Mouse (Mus musculus) retina, postnatal 7 days (tissue): ENCODE results near the gene Pgm2.

ENCODE experiments used
- DNase-seq: peaks from one replicate; pipeline ENCODE4 v3.0.0-alpha.2; 2012; ENCODE audit warnings: low read depth, low spot score

Gene Pgm2

DNA sequence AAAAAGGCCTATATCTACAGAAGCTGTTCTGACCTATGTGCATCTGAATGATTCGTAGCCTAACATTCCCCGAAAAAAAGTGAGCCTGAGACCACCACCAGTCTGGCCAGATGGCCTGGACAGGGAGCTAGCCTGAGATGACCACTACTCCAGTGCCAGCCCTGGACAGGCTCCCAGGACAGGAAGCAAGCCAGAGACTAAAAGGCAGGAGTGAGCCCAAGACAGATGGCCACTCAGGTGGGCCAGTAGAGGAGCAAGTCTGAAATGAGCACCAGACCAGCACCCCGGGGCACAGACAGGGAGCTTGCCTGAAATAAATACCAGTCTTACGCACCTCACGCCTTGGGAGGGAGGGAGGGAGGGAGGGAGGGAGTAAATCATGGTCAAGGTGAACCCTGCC lies 51.6 kb downstream of the Pgm2 start:
- DNase-seq, result no peak

DNA sequence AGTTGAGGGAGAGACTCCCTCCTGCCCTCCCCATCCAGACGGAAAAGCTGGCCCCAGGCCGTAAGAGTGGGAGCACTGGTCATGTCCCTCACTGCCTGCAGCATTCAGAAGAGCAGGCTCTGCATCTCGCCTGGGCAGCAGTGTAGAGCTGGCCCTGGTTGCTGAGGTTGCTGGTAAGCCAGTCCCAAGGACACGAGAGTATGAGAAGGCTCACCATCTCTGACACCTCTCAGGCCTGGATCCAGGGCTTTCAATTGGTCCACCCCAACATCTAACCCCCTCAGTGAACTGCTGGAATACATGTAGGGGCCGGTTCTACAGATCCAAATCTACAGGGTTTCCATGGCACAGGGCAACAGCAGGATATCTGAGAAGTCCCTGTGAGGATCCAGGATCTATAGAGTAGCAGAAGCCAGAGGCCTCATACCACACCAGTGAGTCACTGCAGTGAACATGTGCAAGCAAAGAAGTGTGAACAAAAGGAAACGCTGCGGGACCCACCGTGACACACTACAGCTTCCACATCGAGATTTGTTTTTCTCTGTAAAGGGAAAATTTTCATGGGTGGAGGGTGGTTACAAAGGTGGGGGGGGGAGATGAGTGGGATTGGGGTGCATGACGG lies 53.7 kb downstream of the Pgm2 start:
- DNase-seq, result no peak

DNA sequence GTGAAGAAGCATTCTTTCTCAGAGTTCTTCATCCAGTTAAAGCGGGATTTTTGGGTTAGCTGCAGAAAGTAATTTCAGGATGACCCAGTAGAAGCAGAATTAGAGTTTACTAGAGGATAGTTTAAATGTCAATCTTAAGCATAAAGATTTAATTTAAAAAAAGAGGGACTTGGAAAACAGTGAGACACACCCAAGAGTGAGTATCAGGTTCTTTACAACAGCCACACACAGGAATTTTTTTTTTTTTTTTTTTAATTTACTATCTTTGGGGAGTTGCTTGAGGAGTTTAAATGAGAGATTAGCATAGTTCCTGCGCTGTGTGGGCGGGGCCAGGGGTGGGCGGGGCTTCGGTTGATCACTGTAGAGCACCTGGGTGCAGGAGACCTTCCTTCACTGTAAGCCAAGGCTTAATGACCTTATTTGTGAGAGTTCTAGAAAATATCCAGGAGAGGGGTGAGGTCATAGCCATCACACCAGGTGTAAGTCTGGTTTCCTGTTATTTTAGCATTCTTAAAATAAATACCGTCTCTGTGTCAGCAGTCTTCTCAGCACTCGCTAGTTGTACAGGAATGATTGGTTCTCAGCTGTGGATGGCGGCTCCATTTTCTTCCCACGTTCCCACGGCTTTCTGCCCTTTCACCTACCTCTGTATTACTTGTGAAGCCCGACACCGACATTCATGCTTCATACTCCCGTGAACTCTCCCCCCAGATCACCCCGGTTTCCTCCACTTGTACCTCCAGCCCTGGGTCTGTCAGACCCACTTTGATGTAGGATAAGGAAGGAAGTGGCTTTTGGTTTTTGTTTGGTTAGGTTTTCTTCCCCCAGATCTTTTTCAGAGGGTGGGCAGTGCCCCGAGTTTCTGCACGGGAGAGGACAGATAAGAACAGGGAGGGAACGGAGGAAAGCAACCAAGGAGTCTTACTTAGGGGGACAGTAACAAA lies 56.7 kb downstream of the Pgm2 start:
- no peak for DNase-seq

DNA sequence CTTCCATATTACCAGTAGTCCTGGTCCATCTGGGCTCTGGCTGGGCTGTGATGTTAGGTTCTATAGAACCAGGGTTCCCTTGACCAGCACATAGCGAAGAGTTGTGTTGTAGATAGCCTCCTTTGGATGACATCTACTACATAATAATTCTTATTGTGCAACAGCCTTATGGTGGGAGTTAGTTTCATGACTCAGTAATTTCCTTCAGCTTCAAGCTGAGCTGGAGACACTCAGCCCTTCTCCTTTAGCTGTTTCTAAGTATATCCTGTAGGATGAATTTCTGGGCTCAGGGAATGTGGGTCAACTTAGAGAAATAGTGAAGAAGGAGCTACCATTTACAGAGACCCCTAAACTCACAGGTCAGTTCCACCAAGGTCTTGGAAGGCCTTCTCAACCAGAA lies 60.6 kb downstream of the Pgm2 start:
- DNase-seq, result no peak

DNA sequence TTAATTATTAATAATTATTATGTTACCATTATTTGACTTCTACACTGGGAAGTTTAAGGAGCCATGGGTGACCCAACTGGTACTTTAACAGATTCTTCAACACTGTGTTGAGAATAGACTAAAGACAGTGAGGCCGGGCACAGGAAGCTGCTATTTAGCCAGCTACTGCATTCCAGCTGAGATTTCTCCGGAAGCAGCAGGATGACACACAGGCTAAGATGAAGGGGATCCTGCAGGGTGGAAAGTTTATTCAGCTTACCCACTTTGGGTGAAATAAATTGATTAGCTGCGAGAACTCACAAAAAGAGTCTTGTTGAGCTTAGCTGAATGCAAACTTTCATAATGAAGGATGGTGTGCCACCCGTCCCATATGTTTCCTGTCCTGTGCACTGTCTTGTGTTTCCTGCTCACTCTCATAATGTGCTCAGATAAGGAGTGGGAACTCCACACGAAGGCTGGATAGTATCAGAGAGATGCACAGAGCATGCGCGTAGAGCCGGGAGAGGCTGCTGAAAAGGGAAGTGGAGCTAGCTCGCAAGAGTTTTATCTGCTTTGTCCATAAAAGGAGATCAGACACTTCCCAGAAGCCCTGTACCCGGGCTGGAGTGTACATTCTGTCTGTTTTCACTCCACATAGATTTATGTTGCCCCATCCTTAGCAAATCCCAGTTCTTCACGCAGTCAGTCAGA lies 63.3 kb downstream of the Pgm2 start, which contains the start of gene Tbc1d1:
TSS of gene Tbc1d1 (plus strand) at position 445 of the 690 bp plus-strand sequence.
- DNase-seq, result no peak

DNA sequence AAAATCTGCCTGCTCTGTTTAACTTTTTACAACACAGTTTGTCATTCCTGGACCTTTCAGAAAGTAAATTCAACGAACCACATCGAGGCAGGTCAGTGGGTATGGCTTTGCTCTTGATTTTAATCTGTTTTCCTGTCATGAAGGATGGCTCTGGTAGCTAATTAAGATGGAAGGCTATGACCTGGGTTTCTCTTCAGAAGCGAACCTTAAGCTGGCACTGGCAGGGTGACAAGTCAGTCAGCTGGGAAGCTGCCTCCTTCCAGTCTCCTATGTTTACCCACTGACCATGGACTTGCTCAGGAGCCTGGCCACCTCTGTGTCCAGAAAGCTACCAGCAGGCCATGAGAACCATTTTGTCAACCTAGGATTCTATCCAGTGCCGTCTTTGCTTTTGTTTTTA lies 63.8 kb downstream of the Pgm2 start:
- no peak for DNase-seq

DNA sequence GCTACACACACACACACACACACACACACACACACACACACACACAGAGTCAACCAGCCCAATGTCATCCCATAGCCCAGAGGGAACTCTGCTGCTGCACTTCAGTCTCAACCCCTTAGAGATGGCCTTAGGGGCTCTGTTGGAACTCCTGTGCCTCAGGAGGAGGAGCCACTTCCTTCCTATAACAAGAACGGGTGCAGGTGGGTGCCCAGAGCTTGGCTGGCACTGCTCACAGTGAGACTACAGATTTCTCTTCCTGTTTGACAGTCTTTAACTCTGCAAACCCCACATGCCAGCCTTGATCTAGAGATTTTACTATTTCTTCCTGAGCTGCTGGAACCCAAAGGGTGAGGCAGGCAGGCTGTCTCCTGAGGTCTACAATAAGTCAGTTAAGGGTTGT lies 65.2 kb downstream of the Pgm2 start:
- no peak for DNase-seq

DNA sequence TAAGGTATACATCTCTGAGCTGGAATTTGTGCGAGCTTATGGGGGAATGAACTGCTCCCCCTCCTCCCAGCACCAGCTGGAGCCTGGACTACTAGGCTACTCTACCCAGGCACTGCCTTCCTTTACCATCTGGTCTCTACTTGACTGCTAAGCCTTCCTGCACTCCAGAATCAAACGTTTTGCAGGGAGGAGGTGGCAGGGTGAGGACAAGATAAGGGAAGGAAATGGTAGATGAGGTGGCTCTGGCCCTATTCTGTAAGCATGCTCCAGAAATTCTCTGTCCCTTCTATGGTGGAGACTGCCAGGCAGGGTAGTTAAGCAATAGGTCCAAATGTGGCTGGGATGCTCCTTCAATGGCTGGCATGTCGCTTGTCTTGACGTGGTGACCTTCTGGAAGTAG lies 65.8 kb downstream of the Pgm2 start:
- DNase-seq, result no peak

DNA sequence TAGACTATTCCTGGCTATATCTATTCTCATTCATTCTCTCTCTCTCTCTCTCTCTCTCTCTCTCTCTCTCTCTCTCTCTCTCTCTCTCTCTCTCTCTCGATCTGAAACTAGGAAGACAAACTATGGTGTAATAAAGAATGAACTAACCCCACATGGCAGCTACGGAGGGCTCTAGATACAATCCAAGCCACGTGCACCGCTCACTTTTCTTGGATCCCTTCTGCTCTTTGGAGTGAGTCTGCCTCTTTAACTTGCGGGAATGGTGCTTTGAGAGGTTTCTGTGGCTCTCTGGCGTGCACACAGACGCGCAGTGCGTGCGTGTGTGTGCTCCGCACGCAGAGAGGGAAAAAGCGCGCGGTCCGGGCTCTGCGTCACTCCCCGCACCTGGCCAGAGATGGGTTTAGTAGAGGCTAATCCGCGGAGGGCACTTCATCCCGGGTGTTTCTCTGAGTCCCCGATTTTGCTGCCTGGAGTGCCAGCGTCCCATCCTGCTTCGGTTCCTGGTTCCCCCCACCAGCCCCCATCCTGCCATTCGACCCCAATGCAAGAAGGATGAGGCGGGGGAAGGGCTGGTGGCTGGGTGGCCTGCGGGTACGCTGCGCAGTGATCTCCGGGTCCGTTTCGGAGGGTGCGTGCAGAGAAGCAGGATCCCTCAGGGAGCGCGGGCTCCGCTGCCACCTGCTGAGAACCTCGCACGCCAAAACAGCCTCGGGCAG lies 66.5 kb downstream of the Pgm2 start:
- DNase-seq, result peak; percentile 28

DNA sequence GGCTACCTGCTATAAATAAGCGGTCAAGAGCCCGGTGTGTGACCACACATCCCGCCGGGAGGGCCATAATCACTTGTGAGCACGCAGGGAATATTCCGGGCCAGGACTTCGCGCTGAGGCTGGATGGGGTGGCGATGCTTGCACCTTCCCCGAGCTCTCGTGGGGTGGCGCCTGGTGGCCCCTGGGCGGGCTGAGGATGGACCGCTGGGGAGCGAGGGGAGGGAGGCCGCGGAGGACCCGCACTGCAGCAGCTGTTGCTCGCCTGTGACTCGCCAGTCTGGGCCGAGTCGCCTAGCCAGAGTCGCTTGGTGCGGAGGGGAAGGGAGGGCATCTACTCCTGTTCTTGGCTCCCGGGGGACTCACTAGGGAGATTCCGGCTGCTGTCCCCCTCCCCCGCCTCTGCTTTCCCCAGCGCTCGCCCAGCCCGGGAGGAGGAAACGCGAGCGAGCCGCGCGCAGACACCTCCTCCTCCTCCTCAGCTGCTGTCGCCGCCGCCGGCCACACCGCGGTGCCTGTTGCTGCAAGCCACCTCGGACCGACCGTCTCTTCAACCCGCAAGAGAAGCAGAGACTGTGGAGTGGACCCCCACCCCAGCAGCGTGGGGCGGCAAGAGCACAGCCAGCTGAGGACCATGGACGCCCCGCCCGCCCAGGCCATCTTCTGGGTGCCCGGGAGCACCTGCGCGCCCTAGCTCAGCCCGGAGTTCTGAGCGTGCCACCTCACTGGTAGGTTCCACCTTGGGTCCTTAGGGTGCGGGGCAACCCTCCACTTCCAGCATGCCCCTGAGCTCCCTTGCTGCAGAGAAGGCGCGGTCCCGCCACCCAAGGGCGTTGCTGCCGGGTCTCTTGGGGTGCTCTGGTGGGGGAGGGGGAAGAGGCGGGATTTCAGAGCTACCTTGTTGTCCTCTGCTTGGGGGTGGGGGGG lies 67.3 kb downstream of the Pgm2 start:
- peak; percentile 30 for DNase-seq

DNA sequence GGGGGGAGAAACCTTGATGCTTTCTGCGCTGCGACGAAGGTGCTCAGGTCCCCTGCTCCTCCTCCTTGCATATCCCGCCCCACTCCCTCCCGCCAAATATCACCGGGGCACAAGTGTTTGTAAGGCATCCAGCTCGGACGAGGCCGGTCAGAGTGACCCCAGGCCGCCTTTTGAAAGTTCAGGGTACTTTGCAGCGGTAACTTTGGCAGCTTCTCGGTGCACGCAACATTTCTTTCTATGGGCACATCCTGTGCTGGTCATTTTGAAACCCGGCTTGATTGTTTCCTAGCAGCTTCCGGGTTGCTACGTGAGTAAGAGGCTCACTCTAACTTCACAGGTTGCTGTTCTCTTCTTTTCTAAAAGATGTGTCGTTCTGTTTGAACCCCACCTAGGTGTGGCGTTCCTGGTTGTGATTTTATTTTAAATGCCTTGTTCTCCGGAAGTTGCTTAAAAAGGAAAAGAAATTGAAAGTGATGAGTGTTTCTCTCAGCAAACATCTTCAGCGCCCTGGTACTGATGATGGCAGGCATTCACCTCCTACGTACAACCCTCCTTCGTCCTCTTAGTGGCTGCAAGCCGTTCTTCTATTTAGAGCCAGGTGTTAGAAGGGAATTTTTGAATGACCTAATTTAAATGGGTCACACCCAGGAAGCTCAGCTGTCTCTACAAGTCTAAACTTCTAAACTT lies 68.1 kb downstream of the Pgm2 start:
- no peak for DNase-seq

DNA sequence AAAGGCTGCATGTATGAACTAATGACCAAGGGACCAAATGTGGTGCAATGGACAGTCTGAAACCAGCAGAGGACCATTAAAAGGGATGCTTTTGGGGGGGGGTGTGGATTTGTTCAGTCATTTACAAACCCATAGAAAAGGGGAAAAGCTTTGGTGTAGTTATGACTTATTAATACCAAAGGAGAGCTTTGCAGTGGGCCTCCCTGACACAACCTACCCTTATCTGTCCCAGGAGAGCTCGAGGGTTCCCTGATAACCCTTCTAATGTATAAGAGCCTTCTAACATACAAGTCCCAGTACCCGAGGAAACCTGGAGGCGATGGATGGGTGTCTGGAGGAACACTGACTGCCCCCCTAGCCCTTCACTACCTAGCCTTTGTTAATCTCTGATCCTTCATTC lies 69.2 kb downstream of the Pgm2 start:
- no peak for DNase-seq

DNA sequence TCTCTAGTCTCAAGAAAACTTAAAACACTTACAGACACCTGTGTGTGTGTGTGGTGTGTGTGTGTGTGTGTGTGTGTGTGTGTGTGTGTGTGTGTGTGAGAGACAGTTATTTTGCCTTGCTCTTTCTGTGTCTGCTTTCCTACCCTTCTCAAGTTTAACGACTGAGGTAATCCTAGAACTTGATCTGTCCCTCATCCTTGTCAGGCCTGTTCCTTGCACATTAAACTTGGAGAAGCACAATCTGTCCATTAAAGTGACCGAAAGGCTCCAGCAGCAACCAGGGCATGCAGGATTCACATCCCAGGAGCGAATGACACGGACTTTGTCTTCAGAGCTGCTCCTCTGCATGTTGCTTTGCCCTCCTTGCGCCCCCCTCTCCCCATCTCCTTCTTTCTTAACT lies 69.8 kb downstream of the Pgm2 start:
- no peak for DNase-seq

DNA sequence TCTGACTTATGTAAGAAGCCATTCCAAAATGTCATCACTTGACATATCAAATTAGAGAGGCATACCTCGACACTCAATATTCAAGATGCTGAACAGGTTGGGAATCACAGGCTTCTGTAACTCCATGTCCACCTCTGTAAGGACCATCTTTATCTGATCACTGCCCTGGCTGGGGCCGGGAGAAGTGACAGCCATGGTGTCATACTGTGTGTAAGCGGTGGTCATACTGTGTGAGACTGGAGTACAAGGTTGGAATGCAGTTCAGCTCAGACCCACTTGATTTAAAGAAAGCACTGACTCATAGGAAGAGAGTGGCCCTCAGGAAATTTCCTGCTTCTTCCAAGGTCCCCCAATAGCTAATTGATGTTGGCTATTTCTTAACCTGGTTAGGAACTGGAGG lies 71.7 kb downstream of the Pgm2 start:
- no peak for DNase-seq

DNA sequence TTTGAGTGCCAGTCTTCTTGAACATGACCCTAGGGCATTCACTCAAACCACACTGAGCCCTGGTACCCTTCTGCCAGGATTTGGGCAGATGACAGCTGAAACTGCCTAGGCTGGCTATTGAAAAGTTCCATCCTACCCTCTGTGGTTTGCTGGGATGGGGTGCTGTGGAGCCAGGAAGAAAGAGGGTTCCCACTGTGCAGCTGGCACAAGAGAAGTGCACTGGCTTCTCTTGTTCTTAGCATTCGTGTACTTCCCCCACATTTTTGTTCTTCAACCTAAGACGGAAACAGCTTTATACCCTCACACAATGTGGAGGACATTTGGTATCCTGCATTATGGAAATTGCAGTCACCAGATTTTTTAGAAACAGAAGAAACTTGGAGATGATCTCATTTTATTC lies 73.1 kb downstream of the Pgm2 start:
- no peak for DNase-seq

DNA sequence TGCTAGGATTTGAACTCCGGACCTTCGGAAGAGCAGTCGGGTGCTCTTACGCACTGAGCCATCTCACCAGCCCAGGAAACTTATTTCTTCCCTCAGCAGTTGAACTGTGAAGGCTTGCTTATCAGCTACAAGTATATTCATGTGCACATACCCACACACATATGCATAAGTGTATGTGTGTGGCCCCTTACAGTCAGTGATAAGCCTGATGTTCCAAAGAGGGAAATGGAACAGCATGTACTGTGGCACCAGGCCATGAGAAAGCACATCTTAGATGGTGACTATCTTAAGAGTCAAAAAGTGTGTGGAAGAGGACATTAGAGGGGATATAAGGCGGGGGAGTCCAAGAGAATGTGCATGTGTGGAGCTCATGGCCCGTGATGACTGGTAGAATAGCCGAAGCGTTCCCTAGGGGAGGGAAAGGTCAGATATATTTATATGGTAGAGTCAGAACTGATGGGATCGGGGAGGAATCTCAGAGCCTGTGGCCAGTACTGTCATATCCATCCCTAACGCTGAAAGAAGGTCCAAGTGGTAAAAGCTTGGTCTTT lies 76.3 kb downstream of the Pgm2 start:
- no peak for DNase-seq

DNA sequence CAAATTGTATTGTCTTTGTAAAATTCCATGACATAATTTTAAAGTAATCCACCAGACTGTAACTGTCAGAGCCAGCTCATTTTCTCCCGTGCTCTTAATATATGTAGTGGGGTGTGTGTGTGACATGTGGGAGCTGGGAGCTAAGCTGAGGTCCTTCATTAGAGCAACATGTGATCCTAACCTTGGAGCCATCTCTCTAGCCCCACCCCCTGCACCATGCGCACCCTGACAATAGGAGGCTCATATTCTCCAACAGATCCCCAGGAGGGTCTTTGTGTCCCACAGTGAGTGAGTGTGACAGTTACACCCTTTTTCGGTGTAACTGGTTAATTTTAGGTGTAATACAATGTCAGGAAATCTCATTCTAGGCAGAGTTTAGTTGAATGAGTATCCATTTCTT lies 80.1 kb downstream of the Pgm2 start:
- DNase-seq, result no peak

DNA sequence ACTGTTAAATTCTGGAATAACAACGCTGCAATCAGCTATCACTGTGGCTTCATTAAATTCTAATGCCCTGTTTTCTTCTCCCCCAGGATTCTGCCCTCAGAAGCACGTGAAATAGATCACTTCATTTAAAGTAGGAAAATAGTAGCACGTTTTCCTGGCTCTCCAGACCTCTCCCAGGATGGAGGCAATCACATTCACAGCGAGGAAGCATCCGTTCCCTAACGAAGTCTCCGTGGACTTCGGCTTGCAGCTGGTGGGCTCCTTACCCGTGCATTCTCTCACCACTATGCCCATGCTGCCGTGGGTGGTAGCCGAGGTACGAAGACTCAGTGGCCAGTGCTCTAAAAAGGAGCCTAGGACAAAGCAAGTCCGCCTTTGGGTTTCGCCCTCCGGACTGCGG lies 80.6 kb downstream of the Pgm2 start:
- DNase-seq, result no peak

DNA sequence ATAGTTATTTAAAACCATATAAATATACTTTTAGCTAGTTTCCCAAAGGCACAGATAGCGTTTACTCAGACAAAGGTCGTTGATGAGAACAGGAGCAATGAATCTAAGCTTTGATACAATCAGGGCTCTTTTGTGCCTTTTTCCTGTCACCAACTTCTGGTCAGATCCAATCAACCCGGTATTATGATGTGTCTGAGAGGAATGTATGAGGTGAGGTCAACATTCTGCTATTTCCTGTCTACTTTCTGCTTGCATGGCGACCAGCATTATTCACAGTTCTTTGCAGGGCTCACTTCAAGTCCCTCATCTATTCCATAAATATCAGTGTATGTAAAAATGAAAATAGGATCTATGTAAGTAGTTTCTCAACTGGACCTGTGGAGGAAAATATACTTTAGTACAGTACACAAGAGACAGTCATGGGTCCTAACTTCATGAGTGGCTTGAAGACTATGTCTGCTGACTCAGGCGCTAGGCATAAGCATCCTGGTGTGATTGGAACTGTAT lies 81.7 kb downstream of the Pgm2 start:
- DNase-seq, result no peak
